Mouse (Mus musculus) CH12.LX (cell line): ENCODE measurements around the gene Cldn7. TPM values are rescaled to one million over a fixed set of nuclear protein-coding genes. Genes with fewer than 3 reads are reported as not detected.

Source experiments
- DNase-seq: peaks from one replicate; pipeline ENCODE4 v3.0.0-alpha.2; 2013; ENCODE audit errors: extremely low read depth
- H3K27ac ChIP-seq: 2 replicates; pipeline ENCODE4 v1.5.1; 2012; ENCODE audit warnings: low read depth, mild to moderate bottlenecking, control low read depth, moderate library complexity; ENCODE audit not compliant: insufficient read depth
- H3K27me3 ChIP-seq: replicated peaks from 2 replicates; pipeline ENCODE3; 2012; ENCODE audit warnings: inconsistent platforms
- H3K36me3 ChIP-seq, 2 experiments: replicated peaks in 1 of 2; 2 replicates each; pipeline versions ENCODE3 to v1.6.1; 2012; ENCODE audit warnings: inconsistent platforms in 1 of 2, low read length in 1 of 2, mild to moderate bottlenecking in 1 of 2, mixed read lengths in 1 of 2, moderate library complexity in 1 of 2; ENCODE audit not compliant: control insufficient read depth in 1 of 2, insufficient read depth in 1 of 2
- H3K4me1 ChIP-seq, 2 experiments: 2 replicates each; pipeline ENCODE4 v1.6.1; 2012; ENCODE audit warnings: inconsistent platforms in 1 of 2, moderate library complexity in 1 of 2; ENCODE audit not compliant: insufficient read depth in 2 of 2, control insufficient read depth in 1 of 2
- H3K4me2 ChIP-seq: 2 replicates; pipeline ENCODE4 v1.6.1; 2012; ENCODE audit warnings: low read depth, mild to moderate bottlenecking, control low read depth; ENCODE audit not compliant: poor library complexity, insufficient read depth, severe bottlenecking
- H3K4me3 ChIP-seq, 3 experiments: fragments of 150-350 bp in 1 of 3; sonication (generic) in 1 of 3; replicated peaks in 1 of 3; 2 replicates each; pipeline versions ENCODE3 to v1.5.1; 2011 to 2012; ENCODE audit warnings: low read depth in 2 of 3, low read length in 2 of 3, mild to moderate bottlenecking in 2 of 3, moderate library complexity in 2 of 3, control low read depth in 1 of 3, improper control_type of control experiment in 1 of 3, inconsistent platforms in 1 of 3, mixed read lengths in 1 of 3; ENCODE audit not compliant: poor library complexity in 1 of 3
- H3K79me2 ChIP-seq: replicated peaks from 2 replicates; pipeline ENCODE4 v1.6.1; 2012; ENCODE audit warnings: mild to moderate bottlenecking, moderate library complexity; ENCODE audit not compliant: control insufficient read depth, poor library complexity, insufficient read depth, severe bottlenecking; ENCODE audit errors: extremely low read depth
- H3K9ac ChIP-seq: 2 replicates; pipeline ENCODE4 v1.6.1; 2012; ENCODE audit warnings: low read depth, mild to moderate bottlenecking, control low read depth, moderate library complexity; ENCODE audit not compliant: insufficient read depth
- H3K9me3 ChIP-seq: replicated peaks from 2 replicates; pipeline ENCODE3; 2012; ENCODE audit warnings: low read length, inconsistent platforms, mixed read lengths
- BHLHE40 ChIP-seq: IDR thresholded peaks from 2 replicates; pipeline ENCODE4 v1.6.1; 2011; ENCODE audit warnings: mild to moderate bottlenecking, low read depth, low read length, improper control_type of control experiment
- E2F4 ChIP-seq: IDR thresholded peaks from 2 replicates; pipeline ENCODE4 v1.6.1; 2011; ENCODE audit warnings: low read depth, low read length, improper control_type of control experiment; ENCODE audit not compliant: insufficient replicate concordance
- IRF4 ChIP-seq: IDR thresholded peaks from 2 replicates; pipeline ENCODE4 v1.6.1; 2014; ENCODE audit warnings: low read depth, mild to moderate bottlenecking, inconsistent platforms, low read length, improper control_type of control experiment
- MXI1 ChIP-seq: IDR thresholded peaks from 2 replicates; pipeline ENCODE4 v1.6.1; 2011; ENCODE audit warnings: mild to moderate bottlenecking, low read depth, low read length, improper control_type of control experiment
- POLR2A ChIP-seq: IDR thresholded peaks from 2 replicates; pipeline ENCODE4 v1.6.1; 2011; ENCODE audit warnings: low read depth, mild to moderate bottlenecking, improper control_type of control experiment, low read length
- SIN3A ChIP-seq: IDR thresholded peaks from 2 replicates; pipeline ENCODE4 v1.6.1; 2012; ENCODE audit warnings: low read length, improper control_type of control experiment, inconsistent platforms
- TCF12 ChIP-seq: IDR thresholded peaks from 2 replicates; pipeline ENCODE4 v1.6.1; 2014; ENCODE audit warnings: low read depth, mild to moderate bottlenecking, inconsistent platforms, low read length, improper control_type of control experiment
- ZKSCAN1 ChIP-seq: IDR thresholded peaks from 2 replicates; pipeline ENCODE4 v1.6.1; 2012; ENCODE audit warnings: low read depth, inconsistent platforms, low read length, improper control_type of control experiment, borderline replicate concordance
- dilution Hi-C: fragments of 300-500 bp; cut with MboI; formaldehyde crosslinking; loops from 2 replicates; pipeline ENCODE4 v1.14.3; 2020; ENCODE audit warnings: low sequenced_read_pairs; ENCODE audit not compliant: extremely low pct_unique_long_range_greater_than_20kb, extremely low pct_ligation_motif_present
- in situ Hi-C: fragments of 300-500 bp; cut with MboI; formaldehyde crosslinking; loops from 3 replicates; pipeline ENCODE4 v1.14.3; 2019; ENCODE audit warnings: low sequenced_read_pairs, low pct_ligation_motif_present, low pct_unique_long_range_greater_than_20kb, mixed read lengths
- polyA plus RNA-seq: library from polyadenylated mRNA; unstranded; fragments of >175 nt; gene quantifications from 2 replicates; pipeline ENCODE4 v1.2.1, GENCODE M21; 2012; ENCODE audit warnings: low read depth; ENCODE audit not compliant: insufficient read length
- total RNA-seq, 2 experiments: library from RNA; depleted of rRNA; stranded (reverse); fragments of 300-350 nt in 1 of 2; fragments of >200 nt in 1 of 2; gene quantifications; 2 replicates each; pipeline ENCODE4 v1.2.3; 2012 to 2014

Gene Cldn7
- total and polyA plus RNA-seq, 3 experiments, result not detected

DNA sequence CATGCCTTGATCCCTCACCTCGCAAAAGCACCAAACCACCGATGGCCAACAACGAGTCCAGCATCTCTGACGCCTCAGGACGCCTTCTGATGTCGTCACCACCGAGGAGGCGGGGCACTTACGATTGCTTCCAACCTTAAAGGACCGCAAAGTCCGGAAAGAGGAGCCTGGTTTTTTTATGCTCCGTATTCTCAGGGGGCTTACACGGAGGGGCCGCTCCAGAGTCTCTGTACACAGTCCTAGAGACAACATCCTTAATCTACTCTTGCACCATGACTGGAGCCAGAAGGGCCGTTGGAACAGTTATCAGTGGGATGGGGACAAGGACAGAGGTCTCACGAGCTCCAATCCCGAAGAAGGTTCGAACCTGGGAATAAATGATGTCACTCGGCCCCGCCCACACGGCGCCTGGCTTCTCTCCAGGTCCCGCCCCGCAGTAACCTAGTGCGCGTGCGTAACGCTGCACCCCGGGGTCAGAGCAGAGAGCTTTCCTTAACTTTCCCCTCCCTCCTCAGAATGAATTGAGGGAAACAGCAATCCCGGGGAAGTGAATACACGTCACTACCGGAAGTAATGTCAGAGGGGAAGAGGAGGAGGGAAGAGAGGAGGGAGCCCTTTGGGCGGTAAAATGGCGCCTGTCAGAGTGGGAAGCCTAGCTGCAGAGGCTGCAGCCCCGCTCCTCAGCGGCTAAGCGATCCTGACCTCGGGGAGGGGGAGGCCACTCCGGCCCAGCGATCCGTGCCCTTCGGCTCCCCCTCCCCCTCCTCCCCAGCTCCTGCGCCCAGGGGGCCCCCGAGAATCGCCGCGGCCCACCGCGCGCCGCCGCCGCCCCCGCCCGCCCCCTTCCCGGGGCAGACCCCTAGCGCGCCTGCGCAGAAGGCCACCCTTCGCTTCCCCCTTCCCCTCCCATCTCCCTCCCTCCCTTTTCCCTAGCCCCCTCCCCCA, 15.9 kb downstream of the Cldn7 start (continued):
- peak; percentile 68; the same call in 1 of the 2 replicates for TF ChIP-seq E2F4

DNA sequence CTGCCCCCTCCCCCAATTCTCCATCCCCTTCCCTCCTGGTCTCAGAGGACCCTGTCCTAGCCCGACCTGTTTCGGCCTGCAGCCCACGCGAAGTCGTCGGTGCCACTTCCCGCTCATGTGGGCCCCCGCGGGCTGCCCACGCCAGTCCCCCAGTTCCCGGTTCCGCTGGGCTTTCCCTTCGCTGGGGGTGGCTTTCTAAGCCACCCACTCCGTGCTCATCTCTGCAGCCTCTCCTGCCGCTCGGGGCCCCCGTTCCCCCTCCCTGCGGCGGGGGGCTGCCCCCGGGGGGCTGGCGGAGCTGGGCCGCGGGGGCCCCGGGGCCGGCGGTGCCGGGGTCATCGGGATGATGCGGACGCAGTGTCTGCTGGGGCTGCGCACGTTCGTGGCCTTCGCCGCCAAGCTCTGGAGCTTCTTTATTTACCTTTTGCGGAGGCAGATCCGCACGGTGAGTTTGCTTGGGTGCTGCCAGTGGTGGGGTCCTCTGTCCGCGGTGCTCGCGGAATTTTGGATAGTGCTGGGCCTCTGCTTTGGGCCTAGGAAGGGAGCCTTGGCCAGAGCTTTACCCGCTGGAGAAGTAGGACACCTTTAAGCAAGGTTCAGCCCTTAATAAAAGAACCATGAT, 16.7 kb downstream of the Cldn7 start, which contains the start of gene Ctdnep1:
Gene Ctdnep1, plus strand, starts transcription at position 16 of the 622 bp plus-strand sequence.
- no peak for DNase-seq
- Histone ChIP-seq H3K36me3 (peaks cover 29 to 57% of the 10 kb centered on the region in 2 experiments), H3K9me3 (peaks cover 2% of the 10 kb centered on the region), H3K4me1 (peaks cover 5 to 33% of the 10 kb centered on the region in 2 experiments), H3K27ac (peak within 1 kb of the TSS; percentile 71), H3K9ac (peak within 1 kb of the TSS; percentile 89), H3K27me3 (no peaks in the 10 kb centered on the region), H3K79me2 (peaks cover 45% of the 10 kb centered on the region), H3K4me2 (peak within 1 kb of the TSS; percentile 91), H3K4me3 (peak within 1 kb of the TSS; percentile 76 to 98 (median 82))
- in situ Hi-C loops (no loop called here), dilution Hi-C loops (no loop called here)
- peak; percentile 22; the same call in 1 of the 2 replicates for TF ChIP-seq MXI1
- TF ChIP-seq SIN3A, result peak; percentile 55; the same call in 1 of the 2 replicates
- 0 out of 2 replicates have a peak, but pooled peaks have one; percentile 10 for TF ChIP-seq IRF4
- TF ChIP-seq BHLHE40, result 0 out of 2 replicates have a peak, but pooled peaks have one; percentile 4
- no peak for TF ChIP-seq ZKSCAN1
- peak; percentile 52; the same call in 1 of the 2 replicates for TF ChIP-seq TCF12

DNA sequence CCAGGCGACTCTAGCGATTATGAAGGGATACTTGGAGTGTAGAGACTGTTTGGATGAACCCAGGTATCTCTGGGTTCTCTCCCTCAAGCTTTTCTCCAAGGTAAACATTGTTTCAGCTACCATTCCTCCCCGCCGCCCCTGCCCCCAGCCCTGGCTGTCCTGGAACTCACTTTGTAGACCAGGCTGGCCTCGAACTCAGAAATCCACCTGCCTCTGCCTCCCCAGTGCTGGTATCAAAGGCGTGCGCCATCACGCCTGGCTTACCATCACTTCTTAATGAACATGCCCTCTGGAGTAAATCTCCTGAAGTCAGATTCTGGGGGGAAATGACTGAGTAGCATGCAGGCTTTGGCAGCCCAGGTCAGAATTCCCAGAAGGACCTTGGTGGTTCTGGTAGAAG, 17.6 kb downstream of the Cldn7 start, which contains the start of gene Elp5:
Gene Elp5, minus strand, starts transcription at position 293 of the 400 bp plus-strand sequence.
- peak within 1 kb of the TSS; percentile 91 for H3K4me2 ChIP-seq
- peak within 1 kb of the TSS; percentile 57 for H3K27ac ChIP-seq
- DNase-seq, result no peak
- peaks cover 2% of the 10 kb centered on the region for H3K9me3 ChIP-seq
- TF ChIP-seq POLR2A, result 0 out of 2 replicates have a peak, but pooled peaks have one; percentile 21
- TF ChIP-seq E2F4, result no peak
- peak within 1 kb of the TSS; percentile 89 for H3K9ac ChIP-seq
- in situ Hi-C loops (no loop called here), dilution Hi-C loops (no loop called here)
- H3K79me2 ChIP-seq, result peaks cover 45% of the 10 kb centered on the region
- peaks cover 5 to 33% of the 10 kb centered on the region in 2 experiments for H3K4me1 ChIP-seq
- no peaks in the 10 kb centered on the region for H3K27me3 ChIP-seq
- H3K36me3 ChIP-seq, result peaks cover 32 to 58% of the 10 kb centered on the region in 2 experiments
- peak within 1 kb of the TSS; percentile 76 to 92 (median 82) for H3K4me3 ChIP-seq
